In the genomic region with DNA sequence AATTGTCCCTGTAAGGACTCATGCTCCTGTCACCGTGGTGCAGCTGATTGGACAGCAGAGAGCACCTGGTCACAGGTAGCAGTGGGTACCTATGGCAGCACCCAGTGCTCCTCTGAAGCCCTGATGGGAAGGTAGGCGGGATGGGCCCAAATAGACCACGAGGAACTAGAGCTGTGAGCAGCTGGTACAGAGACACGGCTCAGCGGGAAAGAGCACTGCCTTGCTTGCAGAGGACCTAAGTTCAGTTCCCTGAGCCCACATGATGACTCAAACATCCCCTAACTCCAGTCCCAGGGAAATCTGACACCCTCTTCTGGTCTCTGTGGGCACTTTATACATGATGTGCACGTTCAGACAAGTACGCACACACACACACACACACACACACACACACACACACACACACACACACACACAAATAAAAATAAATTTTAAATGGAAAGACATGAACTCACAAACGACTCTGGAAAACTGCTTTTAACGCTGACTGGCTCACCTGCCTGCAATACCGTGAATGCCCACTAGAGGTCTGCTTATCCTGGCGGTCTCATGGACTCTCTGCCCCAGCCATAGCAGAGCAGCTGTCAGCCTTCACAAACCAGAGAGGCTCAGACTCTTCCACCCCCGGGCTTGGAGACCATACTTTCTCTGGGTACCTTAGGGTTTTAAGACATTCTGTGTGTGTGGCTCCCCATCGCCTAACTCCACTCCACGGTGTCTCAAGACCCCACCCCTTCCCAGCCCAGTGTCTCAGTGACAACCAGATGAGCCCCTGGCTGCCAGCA, we compare ENCODE assay signal across 8 mouse cellular contexts. TPM values are rescaled to one million over a fixed set of nuclear protein-coding genes. Genes with fewer than 3 reads are reported as not detected.
DNase-seq lines count a peak whose midpoint lies in the region; ATAC-seq lines count a peak whose summit lies in the region.

No protein-coding gene starts in this region.

- H3K36me3 ChIP-seq in embryonic facial prominence, embryonic 10.5 days (replicated peaks), result no peaks in the 10 kb centered on the region
- H3K36me3 ChIP-seq in liver, embryonic 13.5 days, result no peaks in the 10 kb centered on the region
- H3K36me3 ChIP-seq in neural tube, embryonic 12.5 days, result no peaks in the 10 kb centered on the region
- no peaks in the 10 kb centered on the region for H3K36me3 ChIP-seq in stomach, embryonic 16.5 days (ENCODE audit: control insufficient read depth, insufficient read depth, low read length)

- peak overlapping the region; percentile 66; the same call in 1 of the 2 replicates for H3K27ac ChIP-seq in embryonic facial prominence, embryonic 10.5 days (replicated peaks)
- peak overlapping the region; percentile 75 for H3K27ac ChIP-seq in liver, embryonic 13.5 days
- H3K27ac ChIP-seq in neural tube, embryonic 12.5 days, result no peak overlapping the region
- H3K27ac ChIP-seq in stomach, embryonic 16.5 days (ENCODE audit: low read length), result peak overlapping the region; percentile 47; the same call in 1 of the 2 replicates

- ATAC-seq in liver, embryonic 13.5 days (ENCODE audit: low read depth), result peak; percentile 43; the same call in 1 of the 2 replicates
- ATAC-seq in neural tube, embryonic 12.5 days (ENCODE audit: low FRiP score, low read depth), result peak; percentile 72
- ATAC-seq in stomach, embryonic 16.5 days (ENCODE audit: insufficient read depth, low FRiP score), result 0 out of 2 replicates have a peak, but pooled peaks have one; percentile 41

- DNase-seq in 3134 (ENCODE audit: extremely low read depth, insufficient read length, low spot score), result peak; percentile 68
- DNase-seq in adrenal gland, adult 2 months, result peak; percentile 73
- DNase-seq in embryonic facial prominence, embryonic 10.5 days (ENCODE audit: low spot score), result peak; percentile 84
- DNase-seq in heart, adult 18-20 months, result peak; percentile 78 to 93
- DNase-seq in kidney, adult 9 months, result peak; percentile 81
- DNase-seq in liver, embryonic 13.5 days, result peak; percentile 66

- H3K27me3 ChIP-seq in embryonic facial prominence, embryonic 10.5 days (replicated peaks; ENCODE audit: low read depth, poor library complexity, severe bottlenecking), result no peaks in the 10 kb centered on the region
- no peaks in the 10 kb centered on the region for H3K27me3 ChIP-seq in liver, embryonic 13.5 days
- H3K27me3 ChIP-seq in neural tube, embryonic 12.5 days (replicated peaks), result no peaks in the 10 kb centered on the region
- H3K27me3 ChIP-seq in stomach, embryonic 16.5 days (ENCODE audit: control insufficient read depth, insufficient read depth, low read length), result no peaks in the 10 kb centered on the region

- H3K9me3 ChIP-seq in embryonic facial prominence, embryonic 10.5 days, result no peaks in the 10 kb centered on the region
- H3K9me3 ChIP-seq in liver, embryonic 13.5 days (replicated peaks), result no peaks in the 10 kb centered on the region
- no peaks in the 10 kb centered on the region for H3K9me3 ChIP-seq in neural tube, embryonic 12.5 days
- no peaks in the 10 kb centered on the region for H3K9me3 ChIP-seq in stomach, embryonic 16.5 days (replicated peaks; ENCODE audit: control insufficient read depth, low read length)

- peaks cover 37% of the 10 kb centered on the region for H3K4me1 ChIP-seq in embryonic facial prominence, embryonic 10.5 days
- peaks cover 36% of the 10 kb centered on the region for H3K4me1 ChIP-seq in liver, embryonic 13.5 days (replicated peaks)
- peaks cover 12% of the 10 kb centered on the region for H3K4me1 ChIP-seq in neural tube, embryonic 12.5 days
- peaks cover 33% of the 10 kb centered on the region for H3K4me1 ChIP-seq in stomach, embryonic 16.5 days (ENCODE audit: control insufficient read depth, insufficient read depth, low read length)

- H3K4me2 ChIP-seq in liver, embryonic 13.5 days, result peak overlapping the region; percentile 71
- H3K4me2 ChIP-seq in neural tube, embryonic 12.5 days (replicated peaks), result no peak overlapping the region
- no peak overlapping the region for H3K4me2 ChIP-seq in stomach, embryonic 16.5 days (ENCODE audit: low read depth, low read length)

- H3K4me3 ChIP-seq in embryonic facial prominence, embryonic 10.5 days, result no peak overlapping the region
- 0 out of 2 replicates have a peak overlapping the region, but pooled peaks have one; percentile 48 for H3K4me3 ChIP-seq in liver, embryonic 13.5 days (replicated peaks)
- no peak overlapping the region for H3K4me3 ChIP-seq in neural tube, embryonic 12.5 days
- H3K4me3 ChIP-seq in stomach, embryonic 16.5 days (replicated peaks; ENCODE audit: low read length), result no peak overlapping the region

- H3K9ac ChIP-seq in liver, embryonic 13.5 days, result peak overlapping the region; percentile 2; the same call in 1 of the 2 replicates
- H3K9ac ChIP-seq in neural tube, embryonic 12.5 days, result no peak overlapping the region
- H3K9ac ChIP-seq in stomach, embryonic 16.5 days (ENCODE audit: low read length), result no peak overlapping the region

- 24% methylated on average over 14 of the region's 14 CpGs for WGBS in embryonic facial prominence, embryonic 10.5 days
- WGBS in liver, embryonic 13.5 days (ENCODE audit: insufficient replicate concordance), result 19% methylated on average over 14 of the region's 14 CpGs
- 26% methylated on average over 14 of the region's 14 CpGs for WGBS in neural tube, embryonic 12.5 days
- 22% methylated on average over 14 of the region's 14 CpGs for WGBS in stomach, embryonic 16.5 days

RNA-seq across cellular contexts. Expression of gene Ptges, which starts 1.6 kb away (rescaled TPM):
- 10 to 100 TPM; 25.4 to 34.1 TPM for total RNA-seq in adrenal gland, adult 2 months (2021)
- 37.9 and 73.5 TPM in 2 replicates for polyA plus RNA-seq in adrenal gland, adult 2 months (2012; rRNA removed)
- 10.2 and 10.3 TPM in 2 replicates for polyA plus RNA-seq in embryonic facial prominence, embryonic 10.5 days (2016; fragmentation: Nextera tagmentation; extraction: Ambion mirVana)
- total RNA-seq in heart, adult 18-20 months (2021), result 1 to 10 TPM; 1.5 to 2.6 TPM
- polyA plus RNA-seq in liver, embryonic 13.5 days (2015; fragmentation: Nextera tagmentation; extraction: Ambion mirVana), result 0.18 and 0.37 TPM in 2 replicates
- 2.9 and 3.7 TPM in 2 replicates for polyA plus RNA-seq in neural tube, embryonic 12.5 days (2016; fragmentation: Nextera tagmentation; extraction: Ambion mirVana)
- 10.3 and 13.0 TPM in 2 replicates for polyA plus RNA-seq in stomach, embryonic 16.5 days (2015; fragmentation: Nextera tagmentation; extraction: Ambion mirVana)

RNA-seq across cellular contexts. Expression of gene Tor1b, which starts 24.7 kb away (rescaled TPM):
- 10 to 100 TPM; 49.6 to 51.2 TPM for total RNA-seq in adrenal gland, adult 2 months (2021)
- polyA plus RNA-seq in adrenal gland, adult 2 months (2012; rRNA removed), result 61.7 and 81.7 TPM in 2 replicates
- 24.7 and 25.0 TPM in 2 replicates for polyA plus RNA-seq in embryonic facial prominence, embryonic 10.5 days (2016; fragmentation: Nextera tagmentation; extraction: Ambion mirVana)
- 10 to 100 TPM; 25.2 to 29.1 TPM for total RNA-seq in heart, adult 18-20 months (2021)
- polyA plus RNA-seq in liver, embryonic 13.5 days (2015; fragmentation: Nextera tagmentation; extraction: Ambion mirVana), result 17.1 and 20.4 TPM in 2 replicates
- 20.4 and 20.7 TPM in 2 replicates for polyA plus RNA-seq in neural tube, embryonic 12.5 days (2016; fragmentation: Nextera tagmentation; extraction: Ambion mirVana)
- polyA plus RNA-seq in stomach, embryonic 16.5 days (2015; fragmentation: Nextera tagmentation; extraction: Ambion mirVana), result 33.6 and 34.8 TPM in 2 replicates

RNA-seq across cellular contexts. Expression of gene Tor1a, which starts 39.7 kb away (rescaled TPM):
- 10 to 100 TPM; 33.5 to 37.5 TPM for total RNA-seq in adrenal gland, adult 2 months (2021)
- polyA plus RNA-seq in adrenal gland, adult 2 months (2012; rRNA removed), result 57.0 and 60.9 TPM in 2 replicates
- polyA plus RNA-seq in embryonic facial prominence, embryonic 10.5 days (2016; fragmentation: Nextera tagmentation; extraction: Ambion mirVana), result 81.6 and 85.6 TPM in 2 replicates
- 10 to 100 TPM in 1 of 2 experiments, 1 to 10 TPM in 1; 8.8 to 10.3 TPM for total RNA-seq in heart, adult 18-20 months (2021)
- 43.1 and 47.8 TPM in 2 replicates for polyA plus RNA-seq in liver, embryonic 13.5 days (2015; fragmentation: Nextera tagmentation; extraction: Ambion mirVana)
- 80.9 and 91.1 TPM in 2 replicates for polyA plus RNA-seq in neural tube, embryonic 12.5 days (2016; fragmentation: Nextera tagmentation; extraction: Ambion mirVana)
- 70.0 and 75.1 TPM in 2 replicates for polyA plus RNA-seq in stomach, embryonic 16.5 days (2015; fragmentation: Nextera tagmentation; extraction: Ambion mirVana)

RNA-seq across cellular contexts. Expression of gene BC005624, which starts 54.0 kb away (rescaled TPM):
- 10 to 100 TPM; 45.3 to 50.7 TPM for total RNA-seq in adrenal gland, adult 2 months (2021)
- 5.6 and 7.8 TPM in 2 replicates for polyA plus RNA-seq in adrenal gland, adult 2 months (2012; rRNA removed)
- polyA plus RNA-seq in embryonic facial prominence, embryonic 10.5 days (2016; fragmentation: Nextera tagmentation; extraction: Ambion mirVana), result 54.3 and 57.4 TPM in 2 replicates
- 10 to 100 TPM; 19.4 to 22.9 TPM for total RNA-seq in heart, adult 18-20 months (2021)
- 34.6 and 37.8 TPM in 2 replicates for polyA plus RNA-seq in liver, embryonic 13.5 days (2015; fragmentation: Nextera tagmentation; extraction: Ambion mirVana)
- 81.7 and 85.0 TPM in 2 replicates for polyA plus RNA-seq in neural tube, embryonic 12.5 days (2016; fragmentation: Nextera tagmentation; extraction: Ambion mirVana)
- polyA plus RNA-seq in stomach, embryonic 16.5 days (2015; fragmentation: Nextera tagmentation; extraction: Ambion mirVana), result 54.6 and 56.2 TPM in 2 replicates

RNA-seq across cellular contexts. Expression of gene Usp20, which starts 54.0 kb away (rescaled TPM):
- total RNA-seq in adrenal gland, adult 2 months (2021), result 10 to 100 TPM; 24.2 to 38.1 TPM
- polyA plus RNA-seq in adrenal gland, adult 2 months (2012; rRNA removed), result 21.1 and 32.9 TPM in 2 replicates
- polyA plus RNA-seq in embryonic facial prominence, embryonic 10.5 days (2016; fragmentation: Nextera tagmentation; extraction: Ambion mirVana), result 16.6 and 17.0 TPM in 2 replicates
- 10 to 100 TPM; 50.1 to 53.8 TPM for total RNA-seq in heart, adult 18-20 months (2021)
- polyA plus RNA-seq in liver, embryonic 13.5 days (2015; fragmentation: Nextera tagmentation; extraction: Ambion mirVana), result 4.7 and 5.0 TPM in 2 replicates
- polyA plus RNA-seq in neural tube, embryonic 12.5 days (2016; fragmentation: Nextera tagmentation; extraction: Ambion mirVana), result 42.3 and 43.0 TPM in 2 replicates
- polyA plus RNA-seq in stomach, embryonic 16.5 days (2015; fragmentation: Nextera tagmentation; extraction: Ambion mirVana), result 22.0 and 23.8 TPM in 2 replicates
